Mouse (Mus musculus): ENCODE data around the gene Zdhhc17. TPM values are rescaled to one million over a fixed set of nuclear protein-coding genes. Genes with fewer than 3 reads are reported as not detected.

Gene Zdhhc17
- polyA plus RNA-seq, 1 experiment from 2014 or later = 39.0 TPM

GRCm38 (mm10) chr10:111031511-111032365 is 21.8 kb upstream of the Zdhhc17 start:
- no peak for DNase-seq (ENCODE audit: low spot score)
- H3K9ac ChIP-seq (ENCODE audit: low read depth, low read length) = no peak overlapping the region

GRCm38 (mm10) chr10:111030845-111031244 is 20.9 kb upstream of the Zdhhc17 start:
- DNase-seq (ENCODE audit: low spot score) = no peak
- Histone ChIP-seq H3K4me1 (replicated peaks; ENCODE audit: control insufficient read depth, insufficient read depth, low read length) (no peaks in the 10 kb centered on the region), H3K4me2 (replicated peaks; ENCODE audit: low read depth, low read length) (no peak overlapping the region), H3K9me3 (ENCODE audit: control insufficient read depth, low read length) (no peaks in the 10 kb centered on the region), H3K27me3 (ENCODE audit: control insufficient read depth, insufficient read depth, low read length) (no peaks in the 10 kb centered on the region), H3K27ac (ENCODE audit: low read depth, low read length) (no peak overlapping the region), H3K4me3 (ENCODE audit: low read depth, low read length) (no peak overlapping the region), H3K9ac (ENCODE audit: low read depth, low read length) (no peak overlapping the region), H3K36me3 (ENCODE audit: control insufficient read depth, insufficient read depth, low read length) (no peaks in the 10 kb centered on the region)
- WGBS = 92% methylated on average over 2 of the region's 2 CpGs
- ATAC-seq (ENCODE audit: low FRiP score) = no peak

More at GRCm38 (mm10) chr10:111031511-111032365, 21.8 kb upstream of the Zdhhc17 start:
- Histone ChIP-seq H3K27me3 (ENCODE audit: control insufficient read depth, insufficient read depth, low read length) (no peaks in the 10 kb centered on the region), H3K4me2 (replicated peaks; ENCODE audit: low read depth, low read length) (no peak overlapping the region), H3K9me3 (ENCODE audit: control insufficient read depth, low read length) (no peaks in the 10 kb centered on the region), H3K27ac (ENCODE audit: low read depth, low read length) (no peak overlapping the region), H3K4me1 (replicated peaks; ENCODE audit: control insufficient read depth, insufficient read depth, low read length) (no peaks in the 10 kb centered on the region), H3K4me3 (ENCODE audit: low read depth, low read length) (no peak overlapping the region), H3K36me3 (ENCODE audit: control insufficient read depth, insufficient read depth, low read length) (no peaks in the 10 kb centered on the region)
- 52% methylated on average over 20 of the region's 20 CpGs for WGBS
- no peak for ATAC-seq (ENCODE audit: low FRiP score)

GRCm38 (mm10) chr10:111026106-111026505 is 16.2 kb upstream of the Zdhhc17 start:
- no peak for ATAC-seq (ENCODE audit: low FRiP score)
- no peaks in the 10 kb centered on the region for H3K27me3 ChIP-seq (ENCODE audit: control insufficient read depth, insufficient read depth, low read length)
- DNase-seq (ENCODE audit: low spot score) = peak; percentile 28
- no peak overlapping the region for H3K4me2 ChIP-seq (replicated peaks; ENCODE audit: low read depth, low read length)
- 0 out of 2 replicates have a peak overlapping the region, but pooled peaks have one; percentile 24 for H3K27ac ChIP-seq (ENCODE audit: low read depth, low read length)
- 59% methylated on average over 6 of the region's 6 CpGs for WGBS
- H3K36me3 ChIP-seq (ENCODE audit: control insufficient read depth, insufficient read depth, low read length) = no peaks in the 10 kb centered on the region
- H3K4me3 ChIP-seq (ENCODE audit: low read depth, low read length) = no peak overlapping the region
- no peaks in the 10 kb centered on the region for H3K4me1 ChIP-seq (replicated peaks; ENCODE audit: control insufficient read depth, insufficient read depth, low read length)
- H3K9me3 ChIP-seq (ENCODE audit: control insufficient read depth, low read length) = no peaks in the 10 kb centered on the region
- H3K9ac ChIP-seq (ENCODE audit: low read depth, low read length) = no peak overlapping the region

GRCm38 (mm10) chr10:111024746-111025145 is 14.8 kb upstream of the Zdhhc17 start:
- Histone ChIP-seq H3K4me3 (ENCODE audit: low read depth, low read length) (no peak overlapping the region), H3K4me2 (replicated peaks; ENCODE audit: low read depth, low read length) (no peak overlapping the region), H3K27ac (ENCODE audit: low read depth, low read length) (no peak overlapping the region), H3K27me3 (ENCODE audit: control insufficient read depth, insufficient read depth, low read length) (no peaks in the 10 kb centered on the region), H3K4me1 (replicated peaks; ENCODE audit: control insufficient read depth, insufficient read depth, low read length) (no peaks in the 10 kb centered on the region), H3K9me3 (ENCODE audit: control insufficient read depth, low read length) (no peaks in the 10 kb centered on the region), H3K36me3 (ENCODE audit: control insufficient read depth, insufficient read depth, low read length) (no peaks in the 10 kb centered on the region), H3K9ac (ENCODE audit: low read depth, low read length) (no peak overlapping the region)
- WGBS = 84% methylated on average over 4 of the region's 4 CpGs
- no peak for ATAC-seq (ENCODE audit: low FRiP score)
- DNase-seq (ENCODE audit: low spot score) = no peak

GRCm38 (mm10) chr10:111014476-111014875 is 4.5 kb upstream of the Zdhhc17 start:
- Histone ChIP-seq H3K4me2 (replicated peaks; ENCODE audit: low read depth, low read length) (no peak overlapping the region), H3K9ac (ENCODE audit: low read depth, low read length) (no peak overlapping the region), H3K4me3 (ENCODE audit: low read depth, low read length) (no peak overlapping the region), H3K27me3 (ENCODE audit: control insufficient read depth, insufficient read depth, low read length) (no peaks in the 10 kb centered on the region), H3K36me3 (ENCODE audit: control insufficient read depth, insufficient read depth, low read length) (no peaks in the 10 kb centered on the region), H3K9me3 (ENCODE audit: control insufficient read depth, low read length) (no peaks in the 10 kb centered on the region), H3K27ac (ENCODE audit: low read depth, low read length) (no peak overlapping the region), H3K4me1 (replicated peaks; ENCODE audit: control insufficient read depth, insufficient read depth, low read length) (no peaks in the 10 kb centered on the region)
- no peak for DNase-seq (ENCODE audit: low spot score)
- WGBS = 92% methylated on average over 17 of the region's 17 CpGs
- ATAC-seq (ENCODE audit: low FRiP score) = no peak

- H3K36me3 ChIP-seq (ENCODE audit: control insufficient read depth, insufficient read depth, low read length) = no peaks in the 10 kb centered on the region
- no peak overlapping the region for H3K9ac ChIP-seq (ENCODE audit: low read depth, low read length)
- H3K27me3 ChIP-seq (ENCODE audit: control insufficient read depth, insufficient read depth, low read length) = no peaks in the 10 kb centered on the region
- no peak for ATAC-seq (ENCODE audit: low FRiP score)
- no peak overlapping the region for H3K4me2 ChIP-seq (replicated peaks; ENCODE audit: low read depth, low read length)
- WGBS = 90% methylated on average over 3 of the region's 3 CpGs
- H3K4me1 ChIP-seq (replicated peaks; ENCODE audit: control insufficient read depth, insufficient read depth, low read length) = no peaks in the 10 kb centered on the region
- DNase-seq (ENCODE audit: low spot score) = no peak
- no peak overlapping the region for H3K27ac ChIP-seq (ENCODE audit: low read depth, low read length)
- no peaks in the 10 kb centered on the region for H3K9me3 ChIP-seq (ENCODE audit: control insufficient read depth, low read length)
- no peak overlapping the region for H3K4me3 ChIP-seq (ENCODE audit: low read depth, low read length)
These were observed 3.3 kb upstream of the Zdhhc17 start for GRCm38 (mm10) chr10:111013265-111013664.

GRCm38 (mm10) chr10:111012496-111013038 is 2.6 kb upstream of the Zdhhc17 start:
- H3K27ac ChIP-seq (ENCODE audit: low read depth, low read length) = no peak overlapping the region
- 66% methylated on average over 5 of the region's 5 CpGs for WGBS
- DNase-seq (ENCODE audit: low spot score) = no peak

GRCm38 (mm10) chr10:111011226-111011765 is 1.4 kb upstream of the Zdhhc17 start:
- Histone ChIP-seq H3K9me3 (ENCODE audit: control insufficient read depth, low read length) (no peaks in the 10 kb centered on the region), H3K27ac (ENCODE audit: low read depth, low read length) (peak overlapping the region; percentile 100), H3K4me1 (replicated peaks; ENCODE audit: control insufficient read depth, insufficient read depth, low read length) (no peaks in the 10 kb centered on the region), H3K9ac (ENCODE audit: low read depth, low read length) (peak overlapping the region; percentile 99), H3K36me3 (ENCODE audit: control insufficient read depth, insufficient read depth, low read length) (no peaks in the 10 kb centered on the region), H3K27me3 (ENCODE audit: control insufficient read depth, insufficient read depth, low read length) (no peaks in the 10 kb centered on the region), H3K4me2 (replicated peaks; ENCODE audit: low read depth, low read length) (peak overlapping the region; percentile 78), H3K4me3 (ENCODE audit: low read depth, low read length) (peak overlapping the region; percentile 95)
- ATAC-seq (ENCODE audit: low FRiP score) = no peak
- WGBS = 6% methylated on average over 14 of the region's 14 CpGs
- DNase-seq (ENCODE audit: low spot score) = no peak

More at GRCm38 (mm10) chr10:111012496-111013038, 2.6 kb upstream of the Zdhhc17 start:
- Histone ChIP-seq H3K4me1 (replicated peaks; ENCODE audit: control insufficient read depth, insufficient read depth, low read length) (no peaks in the 10 kb centered on the region), H3K9ac (ENCODE audit: low read depth, low read length) (no peak overlapping the region; the same call in 1 of the 2 replicates), H3K36me3 (ENCODE audit: control insufficient read depth, insufficient read depth, low read length) (no peaks in the 10 kb centered on the region), H3K27me3 (ENCODE audit: control insufficient read depth, insufficient read depth, low read length) (no peaks in the 10 kb centered on the region), H3K4me3 (ENCODE audit: low read depth, low read length) (no peak overlapping the region), H3K4me2 (replicated peaks; ENCODE audit: low read depth, low read length) (no peak overlapping the region), H3K9me3 (ENCODE audit: control insufficient read depth, low read length) (no peaks in the 10 kb centered on the region)
- ATAC-seq (ENCODE audit: low FRiP score) = no peak
